Mouse (Mus musculus): ENCODE measurements around the gene Cyp4f39.
"Not testable (repeated sequence)": the region's sequence is repeated elsewhere in the genome, so short reads cannot be mapped to it uniquely, and the experiment has no call there.

The Cyp4f39 gene

DNA sequence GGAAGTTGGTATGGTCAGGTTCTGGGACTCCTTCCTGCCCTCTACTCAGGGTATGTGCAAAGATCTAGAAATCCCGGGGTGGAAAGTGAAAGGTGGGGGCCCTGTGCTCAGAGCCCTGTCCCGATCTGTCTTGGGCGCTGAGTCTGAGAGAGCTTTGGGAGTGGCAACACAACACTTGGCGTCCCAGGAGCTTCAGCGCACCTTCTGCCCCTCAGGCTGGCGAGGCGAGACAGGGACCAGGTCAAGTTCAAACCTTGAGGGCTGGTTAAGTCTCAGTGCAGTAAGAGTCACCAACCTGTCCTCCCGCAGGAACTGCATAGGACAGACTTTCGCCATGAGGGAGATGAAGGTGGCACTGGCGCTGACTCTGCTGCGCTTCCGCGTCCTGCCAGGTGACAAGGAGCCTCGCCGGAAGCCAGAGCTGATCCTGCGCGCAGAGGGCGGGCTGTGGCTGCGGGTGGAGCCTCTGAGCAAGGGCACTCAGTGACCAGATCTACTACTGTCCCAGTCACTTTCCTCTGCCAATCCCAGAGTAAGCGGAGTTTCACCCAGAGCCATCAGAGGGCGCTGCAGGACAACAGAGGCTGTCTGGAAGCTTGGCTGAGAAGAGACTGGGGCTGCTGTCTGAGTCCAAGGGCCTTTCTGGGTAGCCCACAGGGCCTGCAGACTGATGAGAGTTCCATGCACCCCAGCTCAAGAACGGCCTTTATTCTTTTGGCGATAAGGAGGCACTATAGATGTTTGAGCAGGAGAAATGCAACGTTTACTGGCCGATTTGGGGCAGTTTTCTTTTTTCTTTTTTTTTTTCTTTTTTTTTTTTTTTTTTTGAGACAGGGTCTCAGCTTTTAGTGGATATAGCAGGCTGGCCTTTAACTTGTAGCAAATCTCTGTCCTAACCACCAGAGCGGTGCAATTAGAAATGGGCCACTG lies 76.2 kb downstream of the Cyp4f39 start:
- peak; percentile 76 to 80 for DNase-seq (ENCODE audit: low spot score in 2 of 2)

DNA sequence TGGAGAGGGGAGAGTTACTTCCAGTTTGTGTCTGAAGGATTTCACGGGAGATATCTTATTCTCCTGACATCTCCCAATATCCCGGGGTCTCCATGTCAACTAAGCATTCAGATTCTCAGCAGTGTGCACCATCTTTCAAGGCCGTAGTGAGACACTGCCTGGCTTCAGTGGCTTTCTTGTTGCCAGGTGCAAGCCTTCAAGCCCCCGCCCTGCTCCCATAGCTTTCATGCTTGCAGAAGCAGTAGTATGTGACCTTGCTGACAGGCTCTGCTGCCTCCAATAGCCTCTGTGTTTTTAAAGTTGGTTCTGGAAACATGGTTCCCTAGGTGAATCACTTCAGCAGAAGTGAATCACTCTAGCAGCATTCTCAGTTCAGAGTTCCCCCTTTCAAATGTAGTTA lies 79.8 kb downstream of the Cyp4f39 start:
- DNase-seq (ENCODE audit: low spot score in 2 of 2) = not testable (repeated sequence)

- DNase-seq (ENCODE audit: low spot score in 2 of 2) = no peak
Observed at GRCm38 (mm10) chr17:32534068-32534467, 81.5 kb downstream of the Cyp4f39 start.

- peak; percentile 27 to 60 for DNase-seq (ENCODE audit: low spot score in 2 of 2)
Observed at GRCm38 (mm10) chr17:32536051-32536866, 83.7 kb downstream of the Cyp4f39 start, which contains the start of gene Cyp4f16. TSS of gene Cyp4f16 (plus strand) at chr17:32536558.

- no peak for DNase-seq (ENCODE audit: low spot score in 2 of 2)
Observed at GRCm38 (mm10) chr17:32536867-32537250, 84.3 kb downstream of the Cyp4f39 start.

Data from frontal cortex, postnatal 25 days (tissue).